Mouse (Mus musculus): ENCODE measurements around the gene Slc11a2. TPM values are rescaled to one million over a fixed set of nuclear protein-coding genes. Genes with fewer than 3 reads are reported as not detected.
"Not testable (repeated sequence)": the region's sequence is repeated elsewhere in the genome, so short reads cannot be mapped to it uniquely, and the experiment has no call there.

The Slc11a2 gene
- polyA plus RNA-seq, 1 experiment = 42.1 TPM

- peak; percentile 80 for DNase-seq (ENCODE audit: low read depth, low spot score)
- 2% methylated on average over 29 of the region's 31 CpGs for WGBS
These were observed 18.5 kb upstream of the Slc11a2 start for GRCm38 (mm10) chr15:100443126-100443922.

- DNase-seq (ENCODE audit: low read depth, low spot score) = no peak
- WGBS = 49% methylated on average over 10 of the region's 10 CpGs
These were observed 11.6 kb upstream of the Slc11a2 start for GRCm38 (mm10) chr15:100436518-100436917.

DNA sequence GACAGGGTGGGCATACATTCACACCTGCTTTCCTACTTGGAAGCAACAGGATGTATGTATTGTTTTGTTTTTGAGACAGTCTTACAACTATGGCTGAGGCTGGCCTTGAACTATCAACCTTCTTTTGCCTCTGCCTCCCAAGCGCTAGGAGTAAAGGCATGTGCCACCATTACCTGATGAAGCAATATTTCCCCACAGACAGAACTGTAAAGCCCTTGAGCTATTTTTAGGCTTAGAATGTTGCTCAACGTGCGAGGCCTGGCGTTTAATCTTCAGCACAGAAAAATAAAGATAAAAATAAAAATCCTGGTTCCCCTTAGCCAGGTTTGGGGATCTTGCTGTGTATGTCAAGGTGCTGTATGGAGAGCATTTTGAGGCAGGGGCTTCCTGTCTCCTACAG, 11.2 kb upstream of the Slc11a2 start:
- no peak for DNase-seq (ENCODE audit: low read depth, low spot score)
- 67% methylated on average over 4 of the region's 4 CpGs for WGBS

DNA sequence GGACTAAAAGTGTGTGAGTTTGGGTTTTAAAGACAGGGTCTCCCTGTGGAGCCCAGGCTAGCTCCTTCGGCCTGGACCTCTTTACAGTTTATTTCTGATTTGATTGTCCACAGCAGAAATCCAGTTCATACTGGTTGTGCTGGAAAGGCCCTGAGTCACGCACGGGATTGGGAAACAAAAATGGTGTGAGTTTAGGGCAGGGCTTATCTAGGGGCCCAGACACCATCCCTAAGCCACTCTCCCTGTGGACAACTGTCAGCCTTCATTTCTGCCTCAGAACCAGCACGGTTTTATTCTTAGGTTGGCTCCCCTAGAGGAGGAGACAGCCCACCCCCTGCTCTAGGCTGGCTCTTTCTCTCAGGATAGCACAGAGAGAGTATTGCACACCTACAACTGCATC, 8.4 kb upstream of the Slc11a2 start:
- 71% methylated on average over 4 of the region's 4 CpGs for WGBS

DNA sequence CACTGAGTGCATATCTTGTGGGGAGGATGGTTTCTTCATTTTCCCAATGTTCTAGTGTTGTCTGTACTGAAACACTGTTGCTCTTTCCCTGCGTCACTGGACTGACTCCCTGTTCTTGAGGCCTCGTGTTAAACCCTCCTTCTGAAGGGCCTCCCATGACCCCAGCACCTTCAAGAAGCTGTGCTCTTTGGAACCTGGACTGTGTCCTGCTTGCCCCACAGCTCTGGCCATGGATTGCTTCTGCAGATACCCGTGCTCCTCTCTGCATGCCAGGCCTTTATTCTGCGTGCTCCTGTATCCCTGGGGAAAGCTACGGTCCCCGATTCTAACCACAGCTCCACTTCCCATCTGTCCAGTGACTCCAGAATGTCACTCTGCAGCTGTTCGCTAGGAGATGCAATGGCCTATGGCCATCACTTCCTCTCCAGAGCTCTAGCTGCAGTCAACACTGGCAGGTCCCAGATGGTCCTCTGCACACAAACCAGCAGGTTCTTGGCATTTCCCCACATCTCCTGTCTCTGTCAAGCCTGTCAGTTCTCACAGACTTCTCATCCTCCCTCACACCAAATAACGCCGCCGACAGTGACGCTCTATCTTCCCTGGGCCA, 5.2 kb upstream of the Slc11a2 start:
- 66% methylated on average over 11 of the region's 11 CpGs for WGBS
- DNase-seq (ENCODE audit: low read depth, low spot score) = no peak

More for the DNA sequence above, 8.4 kb upstream of the Slc11a2 start:
- no peak for DNase-seq (ENCODE audit: low read depth, low spot score)

DNA sequence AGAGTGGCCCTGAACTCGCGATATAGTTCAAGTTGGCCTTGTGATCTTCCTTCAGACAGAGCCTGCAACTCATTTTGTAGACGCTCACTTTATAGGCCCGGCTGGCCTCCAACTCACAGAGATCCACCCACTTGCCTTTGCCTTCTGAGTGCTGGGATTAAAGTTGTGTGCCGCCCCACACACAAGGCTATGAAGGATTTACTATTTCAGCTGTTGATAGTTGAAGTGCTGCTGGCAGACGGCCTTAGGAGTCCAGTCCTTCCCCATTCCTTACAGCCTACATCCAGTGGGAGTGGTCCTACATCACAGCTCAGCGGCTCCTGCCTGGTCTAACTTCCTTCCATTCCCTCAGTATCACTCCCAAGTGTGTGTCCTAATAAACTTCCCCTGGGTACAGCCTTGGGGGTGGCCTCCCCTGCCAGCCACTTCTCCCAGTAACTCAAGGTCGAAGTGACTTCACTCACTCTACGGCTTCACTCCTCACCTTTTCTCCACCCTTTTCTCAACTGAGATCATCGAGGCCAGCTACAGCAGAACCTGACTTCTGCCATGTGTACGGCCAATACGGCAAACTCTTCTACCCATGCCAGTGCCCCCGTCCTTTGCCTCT, 3.5 kb upstream of the Slc11a2 start:
- WGBS = 38% methylated on average over 13 of the region's 13 CpGs
- no peak for DNase-seq (ENCODE audit: low read depth, low spot score)

DNA sequence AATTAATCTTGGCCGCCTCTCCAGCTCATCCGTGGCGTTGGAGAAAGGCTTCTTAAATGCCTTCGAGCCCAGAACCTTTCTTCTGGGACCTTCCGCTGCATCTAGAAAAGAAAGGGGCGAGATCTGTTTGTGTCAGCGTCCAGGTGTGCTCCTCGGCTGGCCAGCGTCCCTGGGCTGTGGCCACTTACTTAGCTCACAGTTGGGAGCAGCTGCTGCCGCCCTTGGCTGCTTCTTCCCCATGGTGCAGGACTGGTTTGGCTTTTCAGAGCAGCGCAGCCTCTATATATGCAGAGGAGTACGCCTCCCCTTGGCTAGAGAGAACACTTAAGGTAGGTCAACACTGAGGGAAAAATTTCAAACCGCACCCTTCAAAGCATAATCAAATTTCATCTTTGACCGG, 956 bp downstream of the Slc11a2 start:
- no peak for DNase-seq (ENCODE audit: low read depth, low spot score)
- 2% methylated on average over 14 of the region's 14 CpGs for WGBS

GRCm38 (mm10) chr15:100422899-100423860, 1.7 kb downstream of the Slc11a2 start:
- WGBS = under 1% methylated on average over 64 of the region's 65 CpGs
- peak; percentile 80 for DNase-seq (ENCODE audit: low read depth, low spot score)

DNA sequence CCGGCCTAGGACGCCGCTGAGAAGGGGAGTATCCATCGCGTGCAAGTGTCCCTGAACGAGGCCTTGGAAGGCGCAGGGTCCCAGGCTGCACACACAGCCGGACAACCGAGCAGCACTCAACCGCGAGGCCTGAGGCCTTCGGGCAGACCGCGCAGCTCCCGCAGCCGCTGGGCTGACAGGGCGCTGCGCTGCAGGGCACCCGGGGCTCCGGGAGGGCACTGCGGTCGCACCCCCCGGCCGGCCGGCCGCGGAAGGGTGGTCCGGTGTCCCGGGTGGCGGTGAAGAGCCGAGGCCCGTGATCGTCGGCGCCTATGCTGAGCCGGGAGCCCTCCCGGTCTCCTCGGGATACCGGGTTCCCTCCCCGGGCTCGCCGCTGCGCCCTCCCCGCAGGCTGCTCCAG, 2.4 kb downstream of the Slc11a2 start:
- no peak for DNase-seq (ENCODE audit: low read depth, low spot score)

GRCm38 (mm10) chr15:100421758-100422197, 3.1 kb downstream of the Slc11a2 start, which contains the start of gene Gm5475:
Gene Gm5475, plus strand, starts transcription at chr15:100422147.
- DNase-seq (ENCODE audit: low read depth, low spot score) = not testable (repeated sequence)
- 10% methylated on average over 3 of the region's 3 CpGs for WGBS

More for the DNA sequence above, 2.4 kb downstream of the Slc11a2 start:
- WGBS = under 1% methylated on average over 44 of the region's 44 CpGs

GRCm38 (mm10) chr15:100421059-100421757, 3.7 kb downstream of the Slc11a2 start:
- no peak for DNase-seq (ENCODE audit: low read depth, low spot score)
- 9% methylated on average over 8 of the region's 8 CpGs for WGBS

DNA sequence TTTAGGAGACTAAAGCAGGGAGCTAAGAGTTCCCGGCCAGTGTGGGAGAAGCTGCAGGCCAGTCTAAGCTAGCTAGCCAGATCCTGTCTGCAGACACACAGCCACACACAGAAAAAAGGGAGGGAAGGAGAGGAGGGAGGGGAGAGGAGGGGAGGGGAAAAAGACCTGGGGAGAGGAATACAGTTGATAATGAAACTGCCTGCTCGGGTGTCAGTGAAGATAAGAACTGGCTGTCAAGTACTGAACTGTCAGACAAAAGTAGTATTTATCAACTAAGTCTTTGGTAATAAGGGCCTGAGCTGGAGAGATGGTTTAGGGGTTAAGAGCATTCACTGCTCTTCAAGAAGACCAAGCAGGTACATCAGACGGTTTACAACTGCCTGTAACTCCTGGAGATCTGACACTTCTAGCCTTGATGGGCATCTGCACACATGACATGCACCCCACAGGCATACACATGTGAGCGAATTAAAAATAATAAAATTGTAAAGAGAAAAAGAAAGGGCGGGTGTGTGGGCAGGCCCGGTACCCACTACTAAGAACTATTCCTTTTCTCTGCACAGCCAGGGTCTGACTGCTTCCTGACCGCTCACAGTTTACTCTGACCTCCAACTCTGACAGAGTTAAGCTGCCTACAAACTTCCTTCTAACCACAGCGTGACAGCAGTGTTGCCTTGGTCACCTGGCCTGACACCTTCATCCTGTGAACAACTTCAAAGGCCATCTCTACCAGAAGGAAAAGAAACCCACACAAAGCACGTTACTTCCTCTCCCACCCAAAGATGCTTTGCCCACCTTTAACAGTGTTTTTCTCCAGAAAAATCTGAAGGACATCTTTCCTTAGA, 4.7 kb downstream of the Slc11a2 start:
- WGBS = 54% methylated on average over 9 of the region's 9 CpGs
- DNase-seq (ENCODE audit: low read depth, low spot score) = no peak

GRCm38 (mm10) chr15:100419311-100419710, 5.6 kb downstream of the Slc11a2 start:
- 36% methylated on average over 8 of the region's 8 CpGs for WGBS
- no peak for DNase-seq (ENCODE audit: low read depth, low spot score)

- WGBS = 90% methylated on average over 9 of the region's 9 CpGs
- DNase-seq (ENCODE audit: low read depth, low spot score) = no peak
These were observed 6.9 kb downstream of the Slc11a2 start for GRCm38 (mm10) chr15:100417854-100418450.

DNA sequence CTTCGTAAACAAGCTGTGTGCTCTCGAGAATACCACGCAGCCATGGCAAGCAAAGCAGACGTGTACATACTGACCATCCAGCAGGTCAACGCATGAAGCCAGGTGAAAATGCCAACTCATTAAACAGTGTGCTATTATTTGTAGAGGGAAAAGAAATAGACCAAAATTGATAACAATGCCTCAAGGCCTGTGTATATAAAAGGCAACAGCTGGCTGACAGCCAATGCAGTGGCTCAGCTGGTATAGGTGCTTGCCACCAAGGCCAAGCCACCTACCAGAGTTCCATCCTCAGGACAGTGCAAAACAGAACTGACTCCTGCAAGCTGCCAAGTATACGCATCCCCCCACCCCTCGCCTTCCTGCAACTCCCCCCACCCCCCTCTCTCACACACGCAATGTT, 9.2 kb downstream of the Slc11a2 start:
- 76% methylated on average over 8 of the region's 8 CpGs for WGBS
- no peak for DNase-seq (ENCODE audit: low read depth, low spot score)

- WGBS = 96% methylated on average over 13 of the region's 13 CpGs
- DNase-seq (ENCODE audit: low read depth, low spot score) = no peak
These were observed 9.9 kb downstream of the Slc11a2 start for GRCm38 (mm10) chr15:100414942-100415341.

DNA sequence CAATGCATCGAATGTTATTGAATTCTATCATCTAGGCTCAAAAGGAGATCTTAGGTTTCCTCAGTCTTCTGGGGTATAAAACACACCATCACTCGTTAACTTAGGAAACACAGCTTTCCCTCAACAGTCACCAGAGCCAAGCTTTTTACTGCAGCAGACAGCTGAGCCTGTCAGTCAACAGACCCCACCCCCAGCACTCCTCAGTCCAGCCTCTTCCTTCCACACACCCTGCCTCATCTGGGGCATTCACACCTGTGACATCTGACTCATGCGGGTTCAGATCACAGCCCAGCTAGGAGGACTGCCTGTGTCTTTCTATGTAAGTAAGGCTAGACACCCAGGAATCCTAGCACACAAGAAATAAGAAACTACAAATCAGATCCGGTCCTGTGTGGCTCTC, 10.9 kb downstream of the Slc11a2 start:
- 31% methylated on average over 4 of the region's 4 CpGs for WGBS
- peak; percentile 73 for DNase-seq (ENCODE audit: low read depth, low spot score)

- DNase-seq (ENCODE audit: low read depth, low spot score) = no peak
- WGBS = 32% methylated on average over 4 of the region's 5 CpGs
These were observed 11.6 kb downstream of the Slc11a2 start for GRCm38 (mm10) chr15:100413306-100413705.
